Mouse (Mus musculus) kidney, adult 18-20 months (tissue): ENCODE measurements around the gene Plcg2.
A peak's percentile ranks its signal among the peaks of the same experiment; 100 is the strongest.

ENCODE experiments used
- DNase-seq: peaks from one replicate; pipeline ENCODE4 v3.0.0; 2021

Plcg2 gene

DNA sequence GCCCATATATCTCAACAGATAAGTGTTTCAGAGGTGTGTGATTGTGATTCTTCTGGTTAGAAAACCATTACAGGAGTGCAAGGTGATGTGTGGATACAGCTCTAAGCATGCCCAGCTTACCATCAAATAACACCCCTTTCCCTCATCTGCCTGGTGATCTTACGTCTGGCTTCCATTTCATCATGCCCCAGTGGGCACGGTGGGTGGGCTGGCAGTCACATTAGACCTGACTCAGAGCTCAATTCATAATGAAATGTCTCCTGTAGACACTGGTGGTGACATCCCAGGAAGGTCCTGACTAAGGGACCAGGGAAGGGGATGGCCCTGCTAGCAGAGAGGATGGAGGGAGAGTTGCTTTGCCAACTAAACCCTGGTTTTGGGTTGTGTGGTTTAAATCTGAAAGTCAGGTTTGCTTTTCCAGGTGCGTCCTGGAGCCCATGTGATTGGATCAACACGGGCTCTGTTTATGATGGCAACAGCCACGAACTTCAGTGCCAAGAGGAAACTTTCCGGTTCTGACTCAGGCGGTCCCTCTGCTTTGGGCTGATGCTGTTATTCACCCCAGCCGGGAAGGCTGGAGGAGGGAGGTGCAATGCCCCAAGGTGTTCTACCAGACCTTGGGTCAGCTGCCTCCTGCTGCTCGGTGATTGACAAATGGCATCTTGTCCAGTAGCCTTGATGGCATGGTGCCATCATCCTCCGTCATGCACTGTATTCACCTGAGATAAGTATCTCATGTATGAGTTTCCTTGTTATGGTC, 9.7 kb upstream of the Plcg2 start:
- no peak for DNase-seq

GRCm38 (mm10) chr8:117493543-117493942, 4.5 kb upstream of the Plcg2 start:
- DNase-seq = no peak

GRCm38 (mm10) chr8:117494874-117495273, 3.2 kb upstream of the Plcg2 start:
- no peak for DNase-seq

DNA sequence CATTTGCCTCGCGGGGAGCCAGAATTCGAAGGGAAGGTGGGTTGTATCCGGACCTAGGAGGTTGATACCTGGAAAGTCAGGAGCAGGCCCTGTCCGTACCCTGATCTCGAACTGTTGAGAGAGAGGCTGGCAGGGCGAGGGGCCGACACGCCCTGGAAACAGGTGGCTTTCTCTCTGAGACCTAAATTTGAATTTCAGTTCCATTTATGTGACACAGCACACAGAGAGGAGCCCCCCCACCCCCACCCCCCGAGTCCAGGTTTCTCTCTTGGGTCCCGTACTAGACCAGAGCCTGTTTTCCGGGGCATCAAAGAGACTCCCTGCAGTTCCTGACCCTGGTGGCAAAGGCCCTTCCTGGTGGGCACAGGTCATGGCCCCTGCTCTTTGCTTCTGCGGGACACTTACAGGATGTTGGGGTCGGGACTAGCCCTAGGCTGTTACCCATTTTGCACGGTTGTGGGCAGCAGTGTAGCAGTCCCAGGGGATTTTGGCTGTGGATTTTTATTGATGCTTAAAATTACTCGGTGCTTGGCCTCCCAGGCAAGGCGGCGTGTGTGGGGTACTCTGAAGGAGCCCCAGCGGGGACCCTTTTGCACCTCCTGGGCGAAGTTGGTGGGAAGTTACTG, 937 bp downstream of the Plcg2 start:
- no peak for DNase-seq

GRCm38 (mm10) chr8:117500232-117500823, 2.2 kb downstream of the Plcg2 start:
- DNase-seq = no peak

- DNase-seq = no peak
These were observed 3.2 kb downstream of the Plcg2 start for GRCm38 (mm10) chr8:117501323-117501722.

DNA sequence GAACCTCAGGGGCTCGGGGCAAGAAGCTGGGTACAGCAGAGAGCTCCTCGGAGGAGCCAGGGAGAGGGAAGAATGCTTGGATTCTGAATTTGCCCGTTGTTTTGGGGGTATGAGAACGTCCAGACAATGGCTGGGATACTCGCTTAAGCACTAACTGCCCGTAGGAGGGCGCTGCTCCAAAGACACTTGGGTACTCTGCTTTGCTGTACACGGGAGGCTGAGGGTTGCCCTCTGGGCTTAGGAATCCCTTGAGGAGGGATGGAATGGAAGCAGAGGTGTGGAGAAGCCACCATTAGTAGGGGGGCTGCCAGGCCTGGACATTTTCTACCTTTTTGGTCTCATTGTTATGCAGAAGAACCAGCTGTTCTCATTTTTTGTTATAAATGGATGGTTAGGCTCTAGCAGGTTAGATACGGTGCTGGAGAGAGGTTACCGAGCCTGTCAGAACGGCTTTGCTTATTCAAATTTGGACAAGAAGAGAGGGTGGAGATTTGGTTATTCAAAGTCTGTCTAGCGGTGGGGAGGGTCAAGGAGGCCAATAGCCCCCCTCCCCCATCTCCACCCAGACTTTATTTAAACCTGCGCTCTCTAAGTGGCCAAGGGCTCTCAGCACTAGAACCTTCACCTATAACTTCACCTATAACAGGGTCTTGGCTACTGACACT, 5.4 kb downstream of the Plcg2 start:
- DNase-seq = no peak

DNA sequence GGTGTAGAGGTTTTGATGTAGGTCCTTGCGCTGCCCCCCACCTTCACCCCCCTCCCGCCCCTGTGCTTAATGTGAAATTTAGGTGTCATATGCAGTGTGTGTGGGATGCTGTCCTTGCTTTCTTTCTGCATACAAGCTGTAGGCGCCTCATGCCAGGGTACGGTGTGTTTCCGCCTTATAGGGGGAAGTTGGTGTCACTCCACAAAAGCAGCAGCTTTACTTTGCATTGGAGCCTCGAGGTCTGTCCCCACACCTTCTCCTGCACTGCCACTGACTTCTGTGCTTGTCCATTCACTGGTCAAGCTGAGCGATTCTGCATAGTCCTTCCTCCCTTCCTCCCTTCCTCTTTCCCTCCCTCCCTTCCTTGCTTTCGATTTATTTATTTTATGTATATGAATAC, 9.6 kb downstream of the Plcg2 start:
- no peak for DNase-seq

GRCm38 (mm10) chr8:117516876-117517565, 18.9 kb downstream of the Plcg2 start:
- DNase-seq = no peak

DNA sequence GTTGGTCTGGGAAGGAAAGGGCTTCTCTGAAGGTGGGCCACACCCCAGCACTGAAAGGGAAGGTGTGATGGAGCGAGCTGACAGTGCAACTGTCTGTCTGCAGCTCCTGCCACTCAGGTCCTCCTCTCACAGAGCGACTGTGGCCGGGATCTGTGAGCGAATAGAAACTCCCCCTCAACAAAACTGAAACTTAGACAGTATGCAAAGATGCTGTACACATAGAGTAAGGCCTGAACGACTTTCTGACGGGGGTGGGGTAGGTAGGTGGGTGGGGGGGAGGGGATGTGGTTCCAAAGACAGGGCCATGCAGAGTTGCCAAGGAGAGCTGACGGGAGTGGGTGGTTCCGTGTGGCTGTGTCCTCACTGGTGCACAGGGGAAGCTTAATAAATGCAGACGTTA, 19.8 kb downstream of the Plcg2 start:
- no peak for DNase-seq

DNA sequence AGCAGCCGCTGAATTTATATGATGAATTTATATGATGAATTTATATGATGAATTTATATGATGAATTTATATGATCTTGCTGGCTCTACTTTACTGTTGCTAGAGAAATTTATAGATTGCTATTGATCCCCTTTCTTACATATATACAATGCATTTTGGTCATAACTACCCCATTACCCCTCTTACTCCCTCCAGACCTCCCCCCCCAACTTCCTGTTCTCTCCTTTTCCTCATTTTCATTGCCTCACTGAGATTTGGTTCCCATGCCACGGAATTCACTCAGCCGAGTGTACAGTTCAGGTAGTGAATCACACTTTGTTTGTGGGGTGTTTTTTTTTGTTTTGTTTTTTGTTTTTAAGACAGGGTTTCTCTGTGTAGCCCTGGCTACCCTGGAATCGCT, 20.8 kb downstream of the Plcg2 start:
- DNase-seq = no peak

GRCm38 (mm10) chr8:117526185-117526584, 28.1 kb downstream of the Plcg2 start:
- no peak for DNase-seq

- no peak for DNase-seq
These were observed 29.9 kb downstream of the Plcg2 start for GRCm38 (mm10) chr8:117527983-117528382.

GRCm38 (mm10) chr8:117529177-117529576, 31.1 kb downstream of the Plcg2 start:
- DNase-seq = no peak

GRCm38 (mm10) chr8:117532381-117532972, 34.4 kb downstream of the Plcg2 start:
- no peak for DNase-seq

- no peak for DNase-seq
These were observed 38.8 kb downstream of the Plcg2 start for GRCm38 (mm10) chr8:117536862-117537261.

- no peak for DNase-seq
These were observed 39.7 kb downstream of the Plcg2 start for GRCm38 (mm10) chr8:117537751-117538150.

- DNase-seq = no peak
These were observed 44.9 kb downstream of the Plcg2 start for GRCm38 (mm10) chr8:117542951-117543350.

- DNase-seq = no peak
These were observed 45.7 kb downstream of the Plcg2 start for GRCm38 (mm10) chr8:117543789-117544188.

DNA sequence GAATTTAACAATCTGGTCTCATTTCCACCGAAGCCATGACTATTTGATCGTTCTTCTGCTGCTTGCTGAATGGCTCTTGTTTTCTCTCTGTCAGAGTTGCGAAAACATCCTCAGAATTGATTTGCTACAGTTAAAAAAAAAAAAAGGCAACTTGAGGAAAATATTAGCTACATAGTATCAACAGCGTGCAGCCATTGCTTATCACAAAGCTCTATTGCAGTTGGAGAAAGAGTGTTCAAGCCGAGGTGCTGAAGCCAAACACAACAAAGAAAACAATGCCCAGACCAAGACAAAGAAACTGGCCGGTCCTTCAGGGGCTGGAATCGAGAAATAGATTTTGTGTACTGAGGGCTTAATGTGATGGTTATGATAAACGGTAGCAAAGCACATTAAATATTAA, 47.0 kb downstream of the Plcg2 start:
- no peak for DNase-seq

DNA sequence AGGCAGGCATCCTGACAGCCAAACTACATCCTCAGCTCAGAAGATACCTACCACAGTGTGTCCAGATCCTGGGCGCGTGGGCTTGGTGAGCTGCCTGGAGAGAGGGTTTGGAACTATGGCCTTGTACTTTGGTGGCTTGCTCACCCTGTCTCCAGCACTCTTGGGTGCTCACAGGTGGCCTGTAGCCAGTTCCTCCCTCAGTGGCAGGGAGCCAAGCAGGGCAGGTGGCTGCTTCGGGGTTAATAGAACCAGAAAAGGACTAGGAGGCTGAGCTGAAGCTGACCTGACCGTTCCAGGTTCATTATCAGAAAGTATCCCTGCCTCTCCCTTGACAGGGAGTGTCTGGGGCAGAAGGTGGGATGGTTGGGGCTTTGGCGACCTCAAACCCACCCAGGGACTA, 48.3 kb downstream of the Plcg2 start:
- DNase-seq = peak; percentile 83

- DNase-seq = no peak
These were observed 49.9 kb downstream of the Plcg2 start for GRCm38 (mm10) chr8:117547945-117548344.

GRCm38 (mm10) chr8:117548453-117548852, 50.4 kb downstream of the Plcg2 start:
- no peak for DNase-seq
